Mouse (Mus musculus): ENCODE measurements around the gene Xrcc4. TPM values are rescaled to one million over a fixed set of nuclear protein-coding genes. Genes with fewer than 3 reads are reported as not detected.
"Not testable (repeated sequence)": the region's sequence is repeated elsewhere in the genome, so short reads cannot be mapped to it uniquely, and the experiment has no call there.

Xrcc4 gene
- polyA plus RNA-seq, 1 experiment = 2.1 TPM

GRCm38 (mm10) chr13:89766551-89766950, 322.9 kb downstream of the Xrcc4 start:
- H3K4me3 ChIP-seq (ENCODE audit: insufficient read depth, low read depth, low read length) = no peak overlapping the region
- TF ChIP-seq POLR2A (IDR thresholded peaks at IDR 0.05; ENCODE audit: low read depth, low read length) (no peak), CTCF (conservative IDR thresholded peaks at IDR 0.05; ENCODE audit: insufficient read depth, insufficient read length, low read depth, low read length) (no peak)
- H3K36me3 ChIP-seq (ENCODE audit: control insufficient read depth, insufficient read depth, low read length) = no peaks in the 10 kb centered on the region
- 49% methylated on average over 1 of the region's 1 CpGs for WGBS
- no peaks in the 10 kb centered on the region for H3K4me1 ChIP-seq (ENCODE audit: control insufficient read depth, insufficient read depth, low read length)
- no peak for DNase-seq
- no peaks in the 10 kb centered on the region for H3K27me3 ChIP-seq (replicated peaks; ENCODE audit: control insufficient read depth, insufficient read depth, low read length)
- no peak overlapping the region for H3K27ac ChIP-seq (ENCODE audit: insufficient read depth, low read depth, low read length)

GRCm38 (mm10) chr13:89765966-89766365, 323.4 kb downstream of the Xrcc4 start:
- no peaks in the 10 kb centered on the region for H3K4me1 ChIP-seq (ENCODE audit: control insufficient read depth, insufficient read depth, low read length)
- no peaks in the 10 kb centered on the region for H3K36me3 ChIP-seq (ENCODE audit: control insufficient read depth, insufficient read depth, low read length)
- no peak overlapping the region for H3K27ac ChIP-seq (ENCODE audit: insufficient read depth, low read depth, low read length)
- no peak for DNase-seq
- WGBS = 85% methylated on average over 3 of the region's 3 CpGs
- H3K27me3 ChIP-seq (replicated peaks; ENCODE audit: control insufficient read depth, insufficient read depth, low read length) = no peaks in the 10 kb centered on the region; the same call in 1 of the 2 replicates
- H3K4me3 ChIP-seq (ENCODE audit: insufficient read depth, low read depth, low read length) = no peak overlapping the region
- no peak for TF ChIP-seq CTCF (conservative IDR thresholded peaks at IDR 0.05; ENCODE audit: insufficient read depth, insufficient read length, low read depth, low read length)
- TF ChIP-seq POLR2A (IDR thresholded peaks at IDR 0.05; ENCODE audit: low read depth, low read length) = no peak

GRCm38 (mm10) chr13:89762339-89762738, 327.1 kb downstream of the Xrcc4 start:
- 83% methylated on average over 3 of the region's 3 CpGs for WGBS

GRCm38 (mm10) chr13:89756347-89756746, 333.1 kb downstream of the Xrcc4 start:
- Histone ChIP-seq H3K27ac (ENCODE audit: insufficient read depth, low read depth, low read length) (no peak overlapping the region), H3K4me3 (ENCODE audit: insufficient read depth, low read depth, low read length) (no peak overlapping the region), H3K27me3 (replicated peaks; ENCODE audit: control insufficient read depth, insufficient read depth, low read length) (no peaks in the 10 kb centered on the region; the same call in 1 of the 2 replicates), H3K36me3 (ENCODE audit: control insufficient read depth, insufficient read depth, low read length) (no peaks in the 10 kb centered on the region), H3K4me1 (ENCODE audit: control insufficient read depth, insufficient read depth, low read length) (no peaks in the 10 kb centered on the region)
- no peak for DNase-seq
- TF ChIP-seq POLR2A (IDR thresholded peaks at IDR 0.05; ENCODE audit: low read depth, low read length) = no peak
- TF ChIP-seq CTCF (conservative IDR thresholded peaks at IDR 0.05; ENCODE audit: insufficient read depth, insufficient read length, low read depth, low read length) = no peak

More at GRCm38 (mm10) chr13:89762339-89762738, 327.1 kb downstream of the Xrcc4 start:
- Histone ChIP-seq H3K27ac (ENCODE audit: insufficient read depth, low read depth, low read length) (no peak overlapping the region), H3K36me3 (ENCODE audit: control insufficient read depth, insufficient read depth, low read length) (no peaks in the 10 kb centered on the region), H3K4me1 (ENCODE audit: control insufficient read depth, insufficient read depth, low read length) (no peaks in the 10 kb centered on the region), H3K4me3 (ENCODE audit: insufficient read depth, low read depth, low read length) (no peak overlapping the region), H3K27me3 (replicated peaks; ENCODE audit: control insufficient read depth, insufficient read depth, low read length) (no peaks in the 10 kb centered on the region; the same call in 1 of the 2 replicates)
- no peak for DNase-seq
- no peak for TF ChIP-seq CTCF (conservative IDR thresholded peaks at IDR 0.05; ENCODE audit: insufficient read depth, insufficient read length, low read depth, low read length)

- not testable (repeated sequence) for H3K4me1 ChIP-seq (ENCODE audit: control insufficient read depth, insufficient read depth, low read length); DNase-seq; H3K27ac ChIP-seq (ENCODE audit: insufficient read depth, low read depth, low read length)
Measured at GRCm38 (mm10) chr13:89750562-89750961, 338.8 kb downstream of the Xrcc4 start.

GRCm38 (mm10) chr13:89743201-89743600, 346.2 kb downstream of the Xrcc4 start:
- Histone ChIP-seq H3K27me3 (replicated peaks; ENCODE audit: control insufficient read depth, insufficient read depth, low read length) (0 out of 2 replicates have a peak, but pooled peaks cover 1% of the 10 kb centered on the region), H3K4me3 (ENCODE audit: insufficient read depth, low read depth, low read length) (no peak overlapping the region), H3K4me1 (ENCODE audit: control insufficient read depth, insufficient read depth, low read length) (no peaks in the 10 kb centered on the region), H3K36me3 (ENCODE audit: control insufficient read depth, insufficient read depth, low read length) (no peaks in the 10 kb centered on the region), H3K27ac (ENCODE audit: insufficient read depth, low read depth, low read length) (no peak overlapping the region)
- TF ChIP-seq POLR2A (IDR thresholded peaks at IDR 0.05; ENCODE audit: low read depth, low read length) (no peak), CTCF (conservative IDR thresholded peaks at IDR 0.05; ENCODE audit: insufficient read depth, insufficient read length, low read depth, low read length) (no peak)
- WGBS = 52% methylated on average over 8 of the region's 8 CpGs
- DNase-seq = no peak

More at GRCm38 (mm10) chr13:89750562-89750961, 338.8 kb downstream of the Xrcc4 start:
- not testable (repeated sequence) for H3K4me3 ChIP-seq (ENCODE audit: insufficient read depth, low read depth, low read length); H3K36me3 ChIP-seq (ENCODE audit: control insufficient read depth, insufficient read depth, low read length); H3K27me3 ChIP-seq (replicated peaks; ENCODE audit: control insufficient read depth, insufficient read depth, low read length)
- WGBS = 35% methylated on average over 3 of the region's 3 CpGs

GRCm38 (mm10) chr13:89742686-89743200, 346.7 kb downstream of the Xrcc4 start:
- Histone ChIP-seq H3K27ac (ENCODE audit: insufficient read depth, low read depth, low read length) (no peak overlapping the region), H3K27me3 (replicated peaks; ENCODE audit: control insufficient read depth, insufficient read depth, low read length) (0 out of 2 replicates have a peak, but pooled peaks cover 1% of the 10 kb centered on the region), H3K4me1 (ENCODE audit: control insufficient read depth, insufficient read depth, low read length) (no peaks in the 10 kb centered on the region), H3K4me3 (ENCODE audit: insufficient read depth, low read depth, low read length) (0 out of 2 replicates have a peak overlapping the region, but pooled peaks have one; percentile 35), H3K36me3 (ENCODE audit: control insufficient read depth, insufficient read depth, low read length) (no peaks in the 10 kb centered on the region)
- DNase-seq = no peak
- WGBS = 18% methylated on average over 15 of the region's 15 CpGs
- no peak for TF ChIP-seq POLR2A (IDR thresholded peaks at IDR 0.05; ENCODE audit: low read depth, low read length)
- no peak for TF ChIP-seq CTCF (conservative IDR thresholded peaks at IDR 0.05; ENCODE audit: insufficient read depth, insufficient read length, low read depth, low read length)

Data from kidney, adult 2 months (tissue).